Mouse (Mus musculus) CH12.LX (cell line): Measurements from ENCODE around the gene Hmgcr. TPM values are rescaled to one million over a fixed set of nuclear protein-coding genes. Genes with fewer than 3 reads are reported as not detected.

Experiments
- DNase-seq: peaks from one replicate; pipeline ENCODE4 v3.0.0-alpha.2; 2013; ENCODE audit errors: extremely low read depth
- H3K27ac ChIP-seq: 2 replicates; pipeline ENCODE4 v1.5.1; 2012; ENCODE audit warnings: low read depth, mild to moderate bottlenecking, control low read depth, moderate library complexity; ENCODE audit not compliant: insufficient read depth
- H3K27me3 ChIP-seq: replicated peaks from 2 replicates; pipeline ENCODE3; 2012; ENCODE audit warnings: inconsistent platforms
- H3K36me3 ChIP-seq, 2 experiments: replicated peaks in 1 of 2; 2 replicates each; pipeline versions ENCODE3 to v1.6.1; 2012; ENCODE audit warnings: inconsistent platforms in 1 of 2, low read length in 1 of 2, mild to moderate bottlenecking in 1 of 2, mixed read lengths in 1 of 2, moderate library complexity in 1 of 2; ENCODE audit not compliant: control insufficient read depth in 1 of 2, insufficient read depth in 1 of 2
- H3K4me1 ChIP-seq, 2 experiments: 2 replicates each; pipeline ENCODE4 v1.6.1; 2012; ENCODE audit warnings: inconsistent platforms in 1 of 2, moderate library complexity in 1 of 2; ENCODE audit not compliant: insufficient read depth in 2 of 2, control insufficient read depth in 1 of 2
- H3K4me2 ChIP-seq: 2 replicates; pipeline ENCODE4 v1.6.1; 2012; ENCODE audit warnings: low read depth, mild to moderate bottlenecking, control low read depth; ENCODE audit not compliant: poor library complexity, insufficient read depth, severe bottlenecking
- H3K4me3 ChIP-seq, 3 experiments: fragments of 150-350 bp in 1 of 3; sonication (generic) in 1 of 3; replicated peaks in 1 of 3; 2 replicates each; pipeline versions ENCODE3 to v1.5.1; 2011 to 2012; ENCODE audit warnings: low read depth in 2 of 3, low read length in 2 of 3, mild to moderate bottlenecking in 2 of 3, moderate library complexity in 2 of 3, control low read depth in 1 of 3, improper control_type of control experiment in 1 of 3, inconsistent platforms in 1 of 3, mixed read lengths in 1 of 3; ENCODE audit not compliant: poor library complexity in 1 of 3
- H3K79me2 ChIP-seq: replicated peaks from 2 replicates; pipeline ENCODE4 v1.6.1; 2012; ENCODE audit warnings: mild to moderate bottlenecking, moderate library complexity; ENCODE audit not compliant: control insufficient read depth, poor library complexity, insufficient read depth, severe bottlenecking; ENCODE audit errors: extremely low read depth
- H3K9ac ChIP-seq: 2 replicates; pipeline ENCODE4 v1.6.1; 2012; ENCODE audit warnings: low read depth, mild to moderate bottlenecking, control low read depth, moderate library complexity; ENCODE audit not compliant: insufficient read depth
- H3K9me3 ChIP-seq: replicated peaks from 2 replicates; pipeline ENCODE3; 2012; ENCODE audit warnings: low read length, inconsistent platforms, mixed read lengths
- BHLHE40 ChIP-seq: IDR thresholded peaks from 2 replicates; pipeline ENCODE4 v1.6.1; 2011; ENCODE audit warnings: mild to moderate bottlenecking, low read depth, low read length, improper control_type of control experiment
- CHD1 ChIP-seq: IDR thresholded peaks from 2 replicates; pipeline ENCODE4 v1.6.1; 2012; ENCODE audit warnings: low read depth, low read length, improper control_type of control experiment, inconsistent platforms
- CHD2 ChIP-seq: IDR thresholded peaks from 2 replicates; pipeline ENCODE4 v1.6.1; 2011; ENCODE audit warnings: low read length, improper control_type of control experiment
- CTCF ChIP-seq, 2 experiments: IDR thresholded peaks in 1 of 2; conservative IDR thresholded peaks in 1 of 2; 2 replicates each; pipeline ENCODE4 v1.5.1; 2011 to 2012; ENCODE audit warnings: low read depth in 2 of 2, low read length in 2 of 2, improper control_type of control experiment in 1 of 2, inconsistent platforms in 1 of 2, mild to moderate bottlenecking in 1 of 2, moderate library complexity in 1 of 2
- ELF1 ChIP-seq: IDR thresholded peaks from 2 replicates; pipeline ENCODE4 v1.6.1; 2014; ENCODE audit warnings: low read depth, mild to moderate bottlenecking, inconsistent platforms, low read length, improper control_type of control experiment
- GABPA ChIP-seq: IDR thresholded peaks from 2 replicates; pipeline ENCODE4 v1.6.1; 2012; ENCODE audit warnings: low read depth, low read length, improper control_type of control experiment, inconsistent platforms; ENCODE audit not compliant: insufficient replicate concordance
- JUND ChIP-seq: conservative IDR thresholded peaks from 2 replicates; pipeline ENCODE4 v1.6.1; 2011; ENCODE audit warnings: low read depth, low read length, improper control_type of control experiment
- MAFK ChIP-seq: IDR thresholded peaks from 2 replicates; pipeline ENCODE4 v1.6.1; 2011; ENCODE audit warnings: low read length, improper control_type of control experiment; ENCODE audit not compliant: insufficient replicate concordance
- NELFE ChIP-seq: IDR thresholded peaks from 2 replicates; pipeline ENCODE4 v1.6.1; 2011; ENCODE audit warnings: low read depth, low read length, improper control_type of control experiment
- NRF1 ChIP-seq: IDR thresholded peaks from 2 replicates; pipeline ENCODE4 v1.6.1; 2014; ENCODE audit warnings: low read depth, mild to moderate bottlenecking, inconsistent platforms, low read length, improper control_type of control experiment, moderate library complexity
- PAX5 ChIP-seq: IDR thresholded peaks from 2 replicates; pipeline ENCODE4 v1.6.1; 2012; ENCODE audit warnings: low read length, inconsistent platforms, mixed read lengths
- POLR2A ChIP-seq: IDR thresholded peaks from 2 replicates; pipeline ENCODE4 v1.6.1; 2011; ENCODE audit warnings: low read depth, mild to moderate bottlenecking, improper control_type of control experiment, low read length
- RCOR1 ChIP-seq: conservative IDR thresholded peaks from 2 replicates; pipeline ENCODE4 v1.6.1; 2012; ENCODE audit warnings: low read depth, mild to moderate bottlenecking, inconsistent platforms, low read length, improper control_type of control experiment
- TBP ChIP-seq: conservative IDR thresholded peaks from 2 replicates; pipeline ENCODE4 v1.6.1; 2011; ENCODE audit warnings: low read depth, low read length, improper control_type of control experiment
- USF2 ChIP-seq: conservative IDR thresholded peaks from 2 replicates; pipeline ENCODE4 v1.6.1; 2011; ENCODE audit warnings: low read depth, low read length, improper control_type of control experiment
- ZNF384 ChIP-seq: IDR thresholded peaks from 2 replicates; pipeline ENCODE4 v1.6.1; 2012; ENCODE audit warnings: low read depth, low read length, improper control_type of control experiment, inconsistent platforms
- dilution Hi-C: fragments of 300-500 bp; cut with MboI; formaldehyde crosslinking; loops from 2 replicates; pipeline ENCODE4 v1.14.3; 2020; ENCODE audit warnings: low sequenced_read_pairs; ENCODE audit not compliant: extremely low pct_unique_long_range_greater_than_20kb, extremely low pct_ligation_motif_present
- in situ Hi-C: fragments of 300-500 bp; cut with MboI; formaldehyde crosslinking; loops from 3 replicates; pipeline ENCODE4 v1.14.3; 2019; ENCODE audit warnings: low sequenced_read_pairs, low pct_ligation_motif_present, low pct_unique_long_range_greater_than_20kb, mixed read lengths
- polyA plus RNA-seq: library from polyadenylated mRNA; unstranded; fragments of >175 nt; gene quantifications from 2 replicates; pipeline ENCODE4 v1.2.1, GENCODE M21; 2012; ENCODE audit warnings: low read depth; ENCODE audit not compliant: insufficient read length
- total RNA-seq, 2 experiments: library from RNA; depleted of rRNA; stranded (reverse); fragments of 300-350 nt in 1 of 2; fragments of >200 nt in 1 of 2; gene quantifications; 2 replicates each; pipeline ENCODE4 v1.2.3; 2012 to 2014

Hmgcr gene
- total and polyA plus RNA-seq, 3 experiments: 71.6 to 118 (median 97.5) TPM

DNA sequence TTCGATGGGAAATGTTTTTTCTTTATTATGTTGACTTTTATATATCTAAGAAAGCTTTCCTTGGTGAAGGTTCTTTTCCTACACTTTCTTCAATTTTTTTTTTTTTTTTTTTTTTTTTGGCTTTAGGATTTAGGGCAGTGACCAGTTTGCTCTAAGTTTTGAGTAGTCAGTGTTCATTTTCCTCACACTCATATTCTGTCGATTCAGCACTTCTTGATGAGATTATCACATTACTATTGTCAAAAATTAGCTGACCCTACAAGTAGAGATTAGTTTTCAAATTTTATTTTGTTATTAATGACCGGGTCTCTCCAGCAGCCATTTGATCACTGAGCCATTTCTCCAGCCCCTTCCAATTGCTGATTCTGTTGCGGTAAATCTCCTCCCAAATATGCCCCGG lies 19.2 kb upstream of the Hmgcr start:
- DNase-seq: no peak
- Histone ChIP-seq H3K9me3 (no peaks in the 10 kb centered on the region), H3K9ac (no peak overlapping the region), H3K36me3 (no peaks in the 10 kb centered on the region), H3K79me2 (no peaks in the 10 kb centered on the region), H3K27ac (no peak overlapping the region), H3K27me3 (no peaks in the 10 kb centered on the region), H3K4me2 (no peak overlapping the region), H3K4me3 (no peak overlapping the region), H3K4me1 (peaks cover 5 to 6% of the 10 kb centered on the region in 2 experiments; a peak in 3 of 4 replicates)
- dilution Hi-C loops: no loop called here
- peak; percentile 83 for TF ChIP-seq MAFK
- TF ChIP-seq PAX5: no peak
- in situ Hi-C loops: no loop called here

DNA sequence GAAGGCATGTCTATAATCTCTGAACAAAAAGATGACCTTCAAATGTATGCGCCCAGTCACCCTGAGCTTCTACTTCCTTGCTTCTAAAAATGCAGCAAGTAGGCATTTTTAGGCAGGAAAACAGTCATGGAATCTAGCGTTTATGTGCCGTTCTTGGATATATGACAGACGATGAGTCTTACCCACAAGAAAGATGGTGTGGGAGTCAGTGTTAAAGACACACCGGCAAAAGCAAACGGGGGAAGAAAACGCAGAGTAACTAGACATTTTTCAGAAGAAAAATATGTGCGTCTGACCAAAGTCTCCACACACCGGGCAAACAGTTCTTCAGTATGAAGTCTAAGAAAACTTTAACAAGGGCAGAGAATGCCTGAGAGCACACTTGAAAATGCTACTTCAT lies 16.5 kb upstream of the Hmgcr start:
- Histone ChIP-seq H3K4me2 (no peak overlapping the region), H3K9ac (no peak overlapping the region), H3K9me3 (no peaks in the 10 kb centered on the region), H3K27me3 (no peaks in the 10 kb centered on the region), H3K79me2 (no peaks in the 10 kb centered on the region), H3K4me1 (peaks cover 5 to 10% of the 10 kb centered on the region in 2 experiments; a peak in 3 of 4 replicates), H3K36me3 (no peaks in the 10 kb centered on the region), H3K4me3 (no peak overlapping the region), H3K27ac (no peak overlapping the region)
- DNase-seq: no peak
- in situ Hi-C loops (no loop called here), dilution Hi-C loops (no loop called here)
- no peak for TF ChIP-seq USF2
- TF ChIP-seq RCOR1: no peak
- no peak for TF ChIP-seq CHD1
- TF ChIP-seq GABPA: no peak
- no peak for TF ChIP-seq TBP
- no peak for TF ChIP-seq CTCF (conservative IDR thresholded peaks at IDR 0.05 in 1 of 2, IDR thresholded peaks at IDR 0.05 in 1 of 2; ENCODE audit: low read depth in 2 of 2, low read length in 2 of 2)
- TF ChIP-seq BHLHE40: no peak

DNA sequence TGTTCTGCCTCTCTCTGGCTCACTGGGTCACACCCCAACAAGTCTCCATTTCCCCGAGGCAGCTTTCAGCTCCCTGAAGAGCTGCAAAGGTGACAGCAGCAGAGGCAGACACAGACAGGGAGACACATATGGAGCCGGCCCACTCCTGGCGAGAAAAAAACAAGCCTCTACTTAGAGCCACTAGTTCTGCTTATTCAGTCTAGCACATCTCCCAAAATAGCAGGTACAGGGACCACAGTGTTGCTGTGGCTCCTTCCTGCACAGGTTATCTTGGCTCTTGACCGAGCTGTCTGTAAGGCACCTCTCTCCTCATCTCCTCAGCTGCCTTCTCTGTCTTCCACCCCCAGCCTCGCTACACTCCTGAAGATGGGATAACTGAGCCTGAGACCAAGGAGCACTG lies 14.0 kb upstream of the Hmgcr start:
- Histone ChIP-seq H3K9ac (no peak overlapping the region), H3K4me2 (no peak overlapping the region), H3K27ac (no peak overlapping the region), H3K36me3 (no peaks in the 10 kb centered on the region), H3K79me2 (no peaks in the 10 kb centered on the region), H3K4me3 (no peak overlapping the region), H3K4me1 (peaks cover 5 to 10% of the 10 kb centered on the region in 2 experiments; a peak in 3 of 4 replicates), H3K27me3 (no peaks in the 10 kb centered on the region), H3K9me3 (no peaks in the 10 kb centered on the region)
- in situ Hi-C loops (no loop called here), dilution Hi-C loops (no loop called here)
- TF ChIP-seq NELFE: no peak
- TF ChIP-seq NRF1: no peak
- no peak for TF ChIP-seq POLR2A
- TF ChIP-seq ZNF384: no peak
- no peak for TF ChIP-seq ELF1
- TF ChIP-seq JUND: no peak
- no peak for TF ChIP-seq MAFK
- TF ChIP-seq CHD2: no peak
- DNase-seq: no peak
